Mouse (Mus musculus) G1E (cell line): ENCODE measurements around the gene Gm21876.
"Not testable (repeated sequence)": the region's sequence is repeated elsewhere in the genome, so short reads cannot be mapped to it uniquely, and the experiment has no call there.

Source experiments
- GATA2 ChIP-seq: IDR thresholded peaks from 2 replicates; pipeline ENCODE4 v1.6.1; 2012; ENCODE audit warnings: low read depth, low read length, inconsistent platforms, borderline replicate concordance
- POLR2AphosphoS5 ChIP-seq: IDR thresholded peaks from 2 replicates; pipeline ENCODE4 v1.6.1; 2012; ENCODE audit warnings: low read depth, low read length, inconsistent platforms; ENCODE audit not compliant: insufficient replicate concordance

DNA sequence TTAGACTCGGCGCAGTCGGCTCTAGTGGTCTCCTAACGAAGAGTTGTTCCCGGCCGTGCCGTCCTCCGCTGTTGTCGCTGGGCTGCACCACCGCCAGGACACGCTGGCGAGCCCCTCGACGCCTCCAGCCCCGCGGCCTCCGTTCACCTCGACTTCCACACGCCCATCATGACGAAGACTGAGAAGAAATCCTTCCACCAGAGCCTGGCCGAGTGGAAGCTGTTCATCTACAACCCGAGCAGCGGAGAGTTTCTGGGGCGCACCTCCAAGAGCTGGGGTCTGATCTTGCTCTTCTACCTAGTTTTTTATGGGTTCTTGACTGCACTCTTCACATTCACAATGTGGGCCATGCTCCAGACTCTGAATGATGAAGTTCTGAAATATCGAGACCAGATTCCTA, 28.8 kb downstream of the Gm21876 start:
- TF ChIP-seq GATA2, POLR2AphosphoS5: not testable (repeated sequence)
